Mouse (Mus musculus): ENCODE measurements around the gene Max.

DNA sequence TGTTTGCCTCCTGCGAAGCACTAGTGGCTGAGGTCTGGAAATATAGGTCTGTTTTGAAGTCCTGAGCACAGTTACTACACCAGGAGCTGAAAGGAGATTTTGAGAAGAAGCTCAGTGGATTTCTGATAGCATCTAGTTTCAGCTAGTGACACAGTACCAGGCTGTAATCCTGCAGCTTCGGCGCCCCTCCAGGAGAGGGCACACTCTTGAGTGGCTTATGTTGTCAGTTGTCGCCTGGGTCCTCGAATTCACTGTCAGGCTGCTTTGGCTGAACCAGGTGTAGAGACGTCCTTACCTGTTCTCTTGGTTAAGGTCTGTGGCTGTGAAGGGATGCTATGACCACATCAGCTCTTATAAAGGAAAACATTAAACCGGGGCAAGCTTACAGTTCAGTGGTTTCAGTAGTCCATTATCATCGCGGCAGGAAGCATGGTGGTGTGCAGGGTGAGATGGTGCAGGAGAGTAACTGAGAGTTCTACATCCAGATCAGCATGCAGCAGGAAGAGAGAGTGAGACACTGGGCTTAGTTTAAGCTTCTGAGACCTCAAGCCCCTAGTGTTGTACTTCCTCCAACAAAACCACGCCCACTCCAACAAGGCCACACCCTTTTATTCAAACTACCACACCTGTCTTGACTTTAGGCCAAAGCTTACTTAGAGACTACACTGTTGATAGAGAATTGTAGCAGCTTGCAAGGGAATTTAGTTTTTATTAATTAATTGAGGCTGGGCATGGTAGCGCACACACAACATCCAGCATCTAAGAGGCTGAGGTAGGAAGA is 72.4 kb downstream of the Max start:
- TF ChIP-seq CTCF (IDR thresholded peaks at IDR 0.05; ENCODE audit: low read depth, low read length) (no peak), POLR2A (IDR thresholded peaks at IDR 0.05; ENCODE audit: extremely low read depth, insufficient read depth, low read length) (no peak)
